Mouse (Mus musculus): ENCODE measurements at regions not wholly inside any gene's neighbourhood (a gene's known extent, or its start where the extent isn't known, plus 50 kb on each side); places are given as distances from the start of the nearest gene placed in this dataset.

DNA sequence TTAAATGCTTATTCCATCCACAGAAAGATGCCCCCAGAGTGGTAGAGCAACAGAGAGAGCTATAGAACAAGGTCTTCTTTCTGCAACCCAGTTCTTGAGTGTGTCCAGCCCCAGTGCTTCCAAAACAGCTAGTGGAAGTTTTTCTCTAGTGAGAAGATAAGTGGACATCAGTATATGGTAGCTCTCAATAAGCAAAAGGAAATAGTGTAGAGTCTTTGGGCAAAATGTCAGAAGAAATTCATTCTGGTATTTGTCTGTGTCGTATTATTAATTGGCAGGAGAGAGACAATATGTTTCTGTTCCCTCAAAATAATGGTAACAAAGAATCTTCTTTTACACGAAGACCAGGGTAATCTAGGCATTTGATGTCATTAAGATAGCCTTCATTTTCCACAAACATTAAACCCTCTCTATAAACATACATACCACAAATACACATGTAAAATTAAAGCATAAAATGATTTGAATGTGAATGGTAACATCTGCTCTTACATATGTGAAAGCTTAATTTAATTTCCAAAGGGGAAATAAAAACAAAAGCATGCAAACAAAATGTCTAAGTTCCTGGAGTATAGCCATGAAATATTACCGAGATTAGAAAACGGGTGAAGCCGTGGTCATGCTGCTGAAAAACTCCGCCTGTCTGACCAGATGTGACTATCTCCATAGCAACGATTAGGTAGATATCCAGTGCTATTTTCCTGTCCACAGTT is 342.1 kb upstream of the Thbs1 start:
- ATAC-seq (ENCODE audit: low FRiP score, low TSS enrichment) (no peak), DNase-seq (ENCODE audit: low spot score) (no peak)
- Histone ChIP-seq H3K4me1 (replicated peaks; ENCODE audit: control insufficient read depth, insufficient read depth) (no peaks in the 10 kb centered on the region), H3K27me3 (ENCODE audit: control insufficient read depth, insufficient read depth, low read length) (no peaks in the 10 kb centered on the region), H3K27ac (replicated peaks) (no peak overlapping the region; the same call in 1 of the 2 replicates), H3K4me3 (ENCODE audit: low read depth, low read length) (no peak overlapping the region), H3K9ac (ENCODE audit: low read length) (no peak overlapping the region), H3K4me2 (replicated peaks; ENCODE audit: low read depth) (no peak overlapping the region), H3K36me3 (ENCODE audit: control insufficient read depth, insufficient read depth, low read length) (no peaks in the 10 kb centered on the region), H3K9me3 (ENCODE audit: control insufficient read depth, low read length) (no peaks in the 10 kb centered on the region)
- WGBS = 33% methylated on average over 7 of the region's 7 CpGs
- TF ChIP-seq EP300 (optimal IDR thresholded peaks at IDR 0.05) (no peak), CTCF (IDR thresholded peaks at IDR 0.05; ENCODE audit: low read depth) (no peak)

DNA sequence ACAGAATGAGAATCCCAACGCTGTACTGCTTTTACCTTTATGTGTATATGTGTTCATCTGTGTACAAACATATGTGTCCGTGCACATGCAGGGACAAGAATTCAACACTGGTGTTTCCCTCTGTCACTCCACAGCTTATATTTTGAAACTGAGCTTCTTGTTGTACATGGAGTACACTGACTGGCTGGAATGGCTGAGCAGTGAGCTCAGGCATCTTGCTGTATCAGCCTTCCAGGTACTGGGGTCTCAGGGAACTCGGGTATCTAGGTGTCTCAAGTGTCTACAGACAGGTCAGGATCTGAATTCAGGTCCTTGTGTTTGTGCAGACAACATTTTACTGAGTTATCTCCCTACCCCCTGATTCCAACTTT is 341.6 kb upstream of the Thbs1 start:
- Histone ChIP-seq H3K9ac (ENCODE audit: low read length) (no peak overlapping the region), H3K27ac (replicated peaks) (no peak overlapping the region), H3K4me3 (ENCODE audit: low read depth, low read length) (no peak overlapping the region), H3K36me3 (ENCODE audit: control insufficient read depth, insufficient read depth, low read length) (no peaks in the 10 kb centered on the region), H3K4me1 (replicated peaks; ENCODE audit: control insufficient read depth, insufficient read depth) (no peaks in the 10 kb centered on the region), H3K9me3 (ENCODE audit: control insufficient read depth, low read length) (no peaks in the 10 kb centered on the region), H3K4me2 (replicated peaks; ENCODE audit: low read depth) (no peak overlapping the region), H3K27me3 (ENCODE audit: control insufficient read depth, insufficient read depth, low read length) (no peaks in the 10 kb centered on the region)
- ATAC-seq (ENCODE audit: low FRiP score, low TSS enrichment) = no peak
- WGBS = 43% methylated on average over 3 of the region's 3 CpGs
- TF ChIP-seq EP300 (optimal IDR thresholded peaks at IDR 0.05) (no peak), CTCF (IDR thresholded peaks at IDR 0.05; ENCODE audit: low read depth) (no peak)
- no peak for DNase-seq (ENCODE audit: low spot score)

DNA sequence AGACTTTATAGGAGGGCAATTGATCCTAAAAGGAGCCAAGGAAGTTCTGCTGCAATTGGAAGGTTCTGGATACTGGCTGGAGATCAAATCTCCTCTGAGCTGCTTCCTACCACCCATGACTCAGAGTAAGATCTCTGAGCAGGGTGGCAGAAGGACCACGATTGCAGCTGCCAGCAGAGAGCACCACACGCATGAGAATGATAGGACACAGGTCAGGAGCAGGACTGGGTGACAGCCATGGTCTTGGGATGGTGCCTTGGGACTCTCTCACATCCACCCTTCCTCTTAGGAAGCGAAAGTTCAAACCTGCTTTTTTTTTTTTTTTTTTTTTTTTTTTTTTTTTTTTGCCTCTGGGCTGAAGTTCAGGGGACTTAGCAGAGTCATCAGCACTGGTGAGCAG is 331.4 kb upstream of the Thbs1 start:
- Histone ChIP-seq H3K36me3 (ENCODE audit: control insufficient read depth, insufficient read depth, low read length) (no peaks in the 10 kb centered on the region), H3K4me3 (ENCODE audit: low read depth, low read length) (no peak overlapping the region), H3K9me3 (ENCODE audit: control insufficient read depth, low read length) (no peaks in the 10 kb centered on the region), H3K27me3 (ENCODE audit: control insufficient read depth, insufficient read depth, low read length) (no peaks in the 10 kb centered on the region), H3K4me2 (replicated peaks; ENCODE audit: low read depth) (no peak overlapping the region), H3K9ac (ENCODE audit: low read length) (no peak overlapping the region), H3K4me1 (replicated peaks; ENCODE audit: control insufficient read depth, insufficient read depth) (no peaks in the 10 kb centered on the region), H3K27ac (replicated peaks) (no peak overlapping the region)
- ATAC-seq (ENCODE audit: low FRiP score, low TSS enrichment) = no peak
- TF ChIP-seq EP300 (optimal IDR thresholded peaks at IDR 0.05) (no peak), CTCF (IDR thresholded peaks at IDR 0.05; ENCODE audit: low read depth) (peak; percentile 52)
- DNase-seq (ENCODE audit: low spot score) = no peak
- 76% methylated on average over 3 of the region's 3 CpGs for WGBS

GRCm38 (mm10) chr2:117780816-117781215 is 330.9 kb upstream of the Thbs1 start:
- Histone ChIP-seq H3K4me1 (replicated peaks; ENCODE audit: control insufficient read depth, insufficient read depth) (no peaks in the 10 kb centered on the region), H3K4me3 (ENCODE audit: low read depth, low read length) (no peak overlapping the region), H3K36me3 (ENCODE audit: control insufficient read depth, insufficient read depth, low read length) (no peaks in the 10 kb centered on the region), H3K9ac (ENCODE audit: low read length) (no peak overlapping the region), H3K27ac (replicated peaks) (no peak overlapping the region), H3K9me3 (ENCODE audit: control insufficient read depth, low read length) (no peaks in the 10 kb centered on the region), H3K27me3 (ENCODE audit: control insufficient read depth, insufficient read depth, low read length) (no peaks in the 10 kb centered on the region), H3K4me2 (replicated peaks; ENCODE audit: low read depth) (no peak overlapping the region)
- no peak for TF ChIP-seq EP300 (optimal IDR thresholded peaks at IDR 0.05)
- no peak for TF ChIP-seq CTCF (IDR thresholded peaks at IDR 0.05; ENCODE audit: low read depth)
- DNase-seq (ENCODE audit: low spot score) (no peak), ATAC-seq (ENCODE audit: low FRiP score, low TSS enrichment) (no peak)
- WGBS = 75% methylated on average over 7 of the region's 7 CpGs

GRCm38 (mm10) chr2:117787321-117787720 is 324.4 kb upstream of the Thbs1 start:
- TF ChIP-seq EP300 (optimal IDR thresholded peaks at IDR 0.05) = no peak
- TF ChIP-seq CTCF (IDR thresholded peaks at IDR 0.05; ENCODE audit: low read depth) = peak; percentile 58
- no peaks in the 10 kb centered on the region for H3K4me1 ChIP-seq (replicated peaks; ENCODE audit: control insufficient read depth, insufficient read depth)
- no peak overlapping the region for H3K9ac ChIP-seq (ENCODE audit: low read length)
- whole genome bisulfite sequencing = 86% methylated on average over 1 of the region's 1 CpGs
- H3K9me3 ChIP-seq (ENCODE audit: control insufficient read depth, low read length) = no peaks in the 10 kb centered on the region
- H3K4me3 ChIP-seq (ENCODE audit: low read depth, low read length) = no peak overlapping the region
- ATAC-seq (ENCODE audit: low FRiP score, low TSS enrichment) = no peak
- H3K27me3 ChIP-seq (ENCODE audit: control insufficient read depth, insufficient read depth, low read length) = no peaks in the 10 kb centered on the region
- no peak overlapping the region for H3K4me2 ChIP-seq (replicated peaks; ENCODE audit: low read depth)
- no peaks in the 10 kb centered on the region for H3K36me3 ChIP-seq (ENCODE audit: control insufficient read depth, insufficient read depth, low read length)
- H3K27ac ChIP-seq (replicated peaks) = no peak overlapping the region
- no peak for DNase-seq (ENCODE audit: low spot score)

- ATAC-seq (ENCODE audit: low FRiP score, low TSS enrichment) = no peak
- 62% methylated on average over 1 of the region's 1 CpGs for WGBS
- no peaks in the 10 kb centered on the region for H3K36me3 ChIP-seq (ENCODE audit: control insufficient read depth, insufficient read depth, low read length)
- no peak for DNase-seq (ENCODE audit: low spot score)
- no peaks in the 10 kb centered on the region for H3K9me3 ChIP-seq (ENCODE audit: control insufficient read depth, low read length)
- no peak overlapping the region for H3K9ac ChIP-seq (ENCODE audit: low read length)
- H3K4me3 ChIP-seq (ENCODE audit: low read depth, low read length) = no peak overlapping the region
- TF ChIP-seq EP300 (optimal IDR thresholded peaks at IDR 0.05) (no peak), CTCF (IDR thresholded peaks at IDR 0.05; ENCODE audit: low read depth) (no peak)
- H3K4me1 ChIP-seq (replicated peaks; ENCODE audit: control insufficient read depth, insufficient read depth) = no peaks in the 10 kb centered on the region
- no peak overlapping the region for H3K27ac ChIP-seq (replicated peaks)
- no peaks in the 10 kb centered on the region for H3K27me3 ChIP-seq (ENCODE audit: control insufficient read depth, insufficient read depth, low read length)
- no peak overlapping the region for H3K4me2 ChIP-seq (replicated peaks; ENCODE audit: low read depth)
Measured at GRCm38 (mm10) chr2:117794285-117794684, 317.4 kb upstream of the Thbs1 start.

All from stomach, postnatal 0 days (tissue).